Mouse (Mus musculus): ENCODE measurements around the gene Gm17190.
"Not testable (repeated sequence)": the region's sequence is repeated elsewhere in the genome, so short reads cannot be mapped to it uniquely, and the experiment has no call there.

Gm17190 gene

GRCm38 (mm10) chr13:96081754-96082153, at the start of gene Gm17190:
Gm17190 (plus strand) TSS chr13:96082054.
- in situ Hi-C loops (cut with MboI, MseI): not testable (repeated sequence)

- in situ Hi-C loops (cut with MboI, MseI): loop anchor here (25.0 kb wide), 1 partner anchor 548 kb away; no protein-coding TSS in a partner anchor
Measured at GRCm38 (mm10) chr13:96039536-96039935, 42.3 kb upstream of the Gm17190 start.

- in situ Hi-C loops (cut with MboI, MseI): loop anchor here (25.0 kb wide), 1 partner anchor 547 kb away; no protein-coding TSS in a partner anchor
Measured at GRCm38 (mm10) chr13:96040275-96041042, 41.4 kb upstream of the Gm17190 start.

- in situ Hi-C loops (cut with MboI, MseI): loop anchor here (25.0 kb wide), 1 partner anchor 542 kb away; no protein-coding TSS in a partner anchor
Measured at GRCm38 (mm10) chr13:96045396-96045795, 36.5 kb upstream of the Gm17190 start.

- in situ Hi-C loops (cut with MboI, MseI): no loop called here
Measured at GRCm38 (mm10) chr13:96052755-96053154, 29.1 kb upstream of the Gm17190 start.

DNA sequence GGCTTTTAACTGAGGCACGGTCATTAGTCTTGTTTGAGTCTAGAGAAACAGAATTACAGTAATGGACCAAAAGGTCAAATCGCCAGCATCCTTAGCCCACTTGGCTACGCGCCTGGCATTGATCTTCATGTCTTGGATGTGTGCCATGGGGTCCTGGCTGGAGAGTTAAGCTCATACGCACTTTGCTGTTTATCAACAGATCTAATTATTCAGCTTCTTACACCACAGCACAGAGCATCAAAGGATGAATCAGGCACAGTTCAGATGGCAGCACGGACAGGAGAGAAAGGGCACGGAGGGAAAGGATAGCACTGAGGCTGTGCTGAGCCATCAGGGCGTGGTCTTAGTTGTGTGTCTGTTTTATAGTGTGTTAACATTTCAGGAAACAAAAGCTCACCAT, 8.3 kb upstream of the Gm17190 start:
- in situ Hi-C loops (cut with MboI, MseI): no loop called here

DNA sequence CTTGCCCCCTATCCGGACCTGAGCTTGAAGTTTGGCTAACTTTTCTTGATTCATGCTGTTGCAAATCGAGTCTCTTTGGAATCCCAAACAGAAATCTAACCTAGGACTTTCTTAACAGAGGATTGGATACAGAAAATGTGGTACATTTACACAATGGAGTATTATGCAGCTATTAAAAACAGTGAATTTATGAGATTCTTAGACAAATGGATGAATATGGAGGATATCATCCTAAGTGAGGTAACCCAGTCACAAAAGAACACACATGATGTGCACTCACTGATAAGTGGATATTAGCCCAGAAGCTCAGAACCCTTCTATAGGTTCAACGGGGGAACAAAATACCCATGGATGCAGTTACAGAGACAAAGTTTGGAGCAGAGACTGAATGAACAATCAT, 578 bp upstream of the Gm17190 start, which contains the start of gene Gm20075:
Gene Gm20075, minus strand, starts transcription at position 101 of the 400 bp plus-strand sequence.
- in situ Hi-C loops (cut with MboI, MseI): not testable (repeated sequence)

DNA sequence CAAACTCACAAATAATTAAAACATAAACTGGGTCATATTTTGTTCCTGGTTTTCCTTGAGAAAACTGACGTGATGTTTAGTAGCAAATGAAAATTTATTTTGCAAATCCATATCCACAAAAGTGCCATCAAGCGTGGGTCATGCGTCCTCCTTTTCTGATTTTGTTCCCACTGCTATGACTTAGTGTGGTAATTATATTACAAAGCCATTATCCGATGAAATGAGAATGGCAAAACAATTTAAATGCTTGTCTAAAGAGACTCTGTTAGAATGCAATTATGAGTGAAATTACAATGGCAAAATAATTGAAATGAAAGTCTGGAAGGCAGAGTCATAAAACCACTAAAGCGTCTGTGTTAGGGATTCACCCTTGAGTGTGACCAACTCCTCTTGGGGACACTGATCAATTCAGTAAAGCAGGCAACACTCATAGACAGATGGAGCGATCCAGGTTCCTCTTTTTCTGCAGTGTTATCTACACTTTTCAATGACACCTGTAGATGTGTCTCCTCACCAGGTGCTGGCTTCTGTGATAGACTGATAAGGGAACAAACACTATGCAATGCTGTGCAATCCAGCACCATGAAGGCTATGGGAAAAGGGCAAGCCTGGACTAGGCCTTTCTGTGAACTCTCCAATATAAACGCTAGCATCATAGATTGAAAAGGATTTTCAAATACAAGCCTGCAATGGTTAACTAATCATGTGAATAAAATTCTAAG, 3.9 kb downstream of the Gm17190 start:
- in situ Hi-C loops (cut with MboI, MseI): no loop called here

DNA sequence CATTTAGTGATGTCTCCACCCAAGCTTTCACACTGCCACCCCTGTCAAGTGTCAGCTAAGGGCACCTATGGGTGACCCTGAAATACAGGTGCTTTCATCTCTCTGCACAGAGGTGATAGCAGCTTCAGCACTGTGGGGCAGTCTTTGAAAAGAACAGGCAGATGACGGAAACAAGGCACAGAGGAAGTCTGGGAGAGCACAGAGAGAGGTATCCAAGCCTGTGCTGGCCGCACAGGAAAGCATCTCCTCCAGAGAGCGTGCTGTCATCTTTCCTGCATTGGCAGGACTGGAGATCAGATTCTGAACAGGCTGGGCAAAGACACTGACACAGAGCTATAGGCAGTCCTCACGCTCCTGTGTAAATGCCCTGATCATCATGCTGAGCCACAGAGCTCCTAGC, 9.1 kb downstream of the Gm17190 start:
- in situ Hi-C loops (cut with MboI, MseI): no loop called here

DNA sequence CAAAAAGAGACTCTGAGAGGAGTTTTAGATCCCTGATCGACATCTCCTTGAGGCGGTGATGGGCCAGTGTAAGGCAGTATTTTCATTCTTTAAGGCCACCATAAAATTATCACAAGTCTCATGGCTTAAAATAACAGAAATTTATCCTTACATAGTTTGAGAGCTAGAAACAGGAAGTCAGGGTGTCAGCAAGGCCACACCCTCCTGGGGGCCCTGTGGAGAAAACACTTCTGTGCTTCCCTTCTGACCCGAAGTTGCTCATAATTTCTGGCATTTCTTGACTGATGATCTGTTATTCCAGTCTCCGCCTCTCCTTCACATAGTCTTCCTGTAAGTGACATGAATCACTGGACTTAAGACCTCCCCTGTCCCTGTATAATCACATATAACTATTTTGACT, 24.5 kb downstream of the Gm17190 start:
- in situ Hi-C loops (cut with MboI, MseI): no loop called here

- in situ Hi-C loops (cut with MboI, MseI): no loop called here
Measured at GRCm38 (mm10) chr13:96110767-96111166, 28.9 kb downstream of the Gm17190 start.

DNA sequence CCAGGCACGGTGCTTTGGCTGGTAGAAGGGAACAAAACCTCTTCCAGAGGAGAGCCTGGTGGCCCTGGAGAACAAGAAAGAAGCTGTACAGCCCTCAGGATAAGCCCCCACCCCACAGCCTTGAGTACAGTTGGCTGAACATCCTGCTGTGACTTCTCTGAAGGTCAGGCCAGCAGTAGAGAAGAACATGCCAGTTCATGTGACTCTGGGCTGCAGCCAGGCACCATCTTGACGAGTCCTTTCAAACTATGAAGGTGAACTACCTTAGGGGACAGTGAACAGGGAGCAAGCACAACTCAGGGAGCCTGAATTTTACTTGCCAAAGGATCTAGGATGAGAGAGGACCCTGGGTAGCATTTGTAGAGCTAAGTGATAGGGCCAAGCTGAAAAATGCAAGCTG, 30.9 kb downstream of the Gm17190 start:
- in situ Hi-C loops (cut with MboI, MseI): no loop called here

GRCm38 (mm10) chr13:96125011-96125410, 43.2 kb downstream of the Gm17190 start:
- in situ Hi-C loops (cut with MboI, MseI): no loop called here

DNA sequence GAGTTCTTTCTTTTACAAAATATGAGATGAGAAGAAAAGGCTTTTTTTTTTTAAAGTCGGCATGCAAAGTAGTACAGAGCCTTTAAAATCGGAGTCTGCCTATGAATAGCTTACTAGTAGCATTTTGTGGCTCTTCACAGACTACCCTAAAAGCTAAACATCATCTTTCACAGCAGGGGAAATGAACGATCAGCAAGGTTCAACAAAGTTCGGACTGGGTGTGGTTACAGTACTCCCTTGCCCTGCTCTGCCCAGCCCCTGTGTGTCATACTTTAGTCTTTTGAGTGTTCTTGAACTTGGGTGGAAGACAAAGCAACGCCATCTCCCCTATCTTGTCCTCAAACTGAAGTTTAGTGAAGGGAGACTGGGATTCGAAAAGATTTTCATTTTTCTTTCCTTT, 44.8 kb downstream of the Gm17190 start:
- in situ Hi-C loops (cut with MboI, MseI): no loop called here

DNA sequence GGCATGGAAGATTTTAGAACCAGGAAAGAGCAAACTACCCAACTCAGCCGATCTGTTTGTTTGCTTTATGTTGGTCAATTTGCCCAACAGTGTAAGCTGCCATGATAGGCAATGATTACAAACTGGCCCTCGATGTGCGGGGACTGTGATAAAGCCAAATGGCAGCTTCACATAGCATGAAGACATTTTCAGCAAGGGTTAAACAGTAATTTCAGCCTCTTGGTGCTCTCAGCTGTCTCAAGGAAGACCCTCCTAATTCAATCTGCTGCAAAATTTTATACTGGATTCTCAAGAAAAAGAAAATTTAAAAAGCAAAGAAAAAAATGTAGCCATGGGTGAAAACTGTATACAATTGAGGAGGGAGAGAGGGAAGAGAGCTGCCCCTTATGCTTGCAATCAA, 47.2 kb downstream of the Gm17190 start:
- in situ Hi-C loops (cut with MboI, MseI): no loop called here

DNA sequence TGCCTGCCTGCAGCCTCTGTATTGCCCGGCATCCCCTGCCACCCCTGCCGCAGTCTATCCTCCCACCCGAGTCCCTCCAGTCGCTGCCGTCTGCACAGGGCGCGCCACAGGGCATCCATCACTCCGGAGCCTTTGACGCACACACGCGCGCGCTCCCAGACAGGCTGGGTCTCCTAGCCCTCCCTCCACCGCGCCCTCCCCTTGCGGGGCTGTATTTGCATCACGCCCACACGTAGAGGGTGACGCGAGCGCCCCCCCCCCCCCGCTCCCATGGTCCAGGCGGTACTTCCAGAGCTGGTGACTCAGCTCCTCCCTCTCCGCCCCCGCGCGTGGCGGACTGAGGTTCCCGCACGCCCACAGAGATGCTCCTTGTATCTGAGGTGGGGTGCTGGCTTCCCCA, 49.2 kb downstream of the Gm17190 start:
- in situ Hi-C loops (cut with MboI, MseI): no loop called here

DNA sequence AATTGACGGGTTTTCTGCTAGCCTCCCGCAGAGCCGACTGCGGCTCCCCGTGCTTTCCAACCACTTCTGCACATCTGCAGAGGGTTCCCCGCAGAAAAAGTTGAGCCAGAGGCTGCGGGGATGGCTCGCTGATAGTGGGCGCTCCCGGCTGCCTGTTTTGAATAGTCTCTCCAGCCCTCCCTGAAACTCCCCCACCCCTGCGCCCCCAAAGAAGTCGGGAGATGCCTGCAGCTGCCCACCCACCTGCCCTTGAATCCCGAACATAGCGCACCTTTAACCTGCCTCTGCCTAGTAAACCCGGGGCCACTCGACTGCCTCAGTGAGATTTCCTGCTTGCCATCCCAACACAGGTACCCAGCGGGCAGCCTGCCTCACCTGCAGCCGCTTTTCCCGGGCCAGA, 50.1 kb downstream of the Gm17190 start:
- in situ Hi-C loops (cut with MboI, MseI): no loop called here

- in situ Hi-C loops (cut with MboI, MseI): no loop called here
Measured at GRCm38 (mm10) chr13:96132401-96132816, 50.6 kb downstream of the Gm17190 start, which contains the start of gene Sv2c. Sv2c (minus strand) TSS chr13:96132577.

All from T-helper 1 cell (primary cell).